Mouse (Mus musculus): ENCODE results near the gene Iqcm.
"Not testable (repeated sequence)": the region's sequence is repeated elsewhere in the genome, so short reads cannot be mapped to it uniquely, and the experiment has no call there.

- TF ChIP-seq MAX (IDR thresholded peaks at IDR 0.05); CTCF (IDR thresholded peaks at IDR 0.05; ENCODE audit: control insufficient read depth, insufficient read depth, insufficient read length); USF1 (IDR thresholded peaks at IDR 0.05; ENCODE audit: low read depth); MYOG (IDR thresholded peaks at IDR 0.05; ENCODE audit: control insufficient read depth, extremely low read depth, insufficient read length); MYOD1 (IDR thresholded peaks at IDR 0.05; ENCODE audit: control insufficient read depth, insufficient read length, low read depth); CEBPB (IDR thresholded peaks at IDR 0.05; ENCODE audit: low read depth): not testable (repeated sequence)
These were observed 32.8 kb upstream of the Iqcm start for GRCm38 (mm10) chr8:75415696-75416095.

All from C2C12 (cell line).